Mouse (Mus musculus): Measurements from ENCODE around the gene Il12a.

Gene Il12a

DNA sequence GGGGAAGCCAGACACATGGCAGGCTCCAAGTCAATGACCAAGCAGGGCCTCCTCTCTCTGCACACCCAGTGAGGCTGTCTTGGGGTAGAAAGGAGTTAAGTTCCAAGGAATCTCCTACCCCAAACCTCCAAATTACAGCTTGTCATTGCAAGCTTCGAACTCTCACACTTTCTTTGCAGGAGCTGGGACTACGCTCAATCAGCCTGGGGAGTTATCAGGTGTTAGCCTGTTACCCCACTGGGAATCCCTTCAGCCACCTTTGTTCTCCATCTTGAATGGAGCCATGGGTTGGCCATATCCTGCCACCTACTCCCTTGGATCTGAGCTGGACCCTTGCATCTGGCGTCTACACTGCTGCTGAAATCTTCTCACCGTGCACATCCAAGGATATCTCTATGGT, at the start of gene Il12a:
Il12a (plus strand) TSS at position 301 of the 400 bp plus-strand sequence.
- no peak for DNase-seq

DNA sequence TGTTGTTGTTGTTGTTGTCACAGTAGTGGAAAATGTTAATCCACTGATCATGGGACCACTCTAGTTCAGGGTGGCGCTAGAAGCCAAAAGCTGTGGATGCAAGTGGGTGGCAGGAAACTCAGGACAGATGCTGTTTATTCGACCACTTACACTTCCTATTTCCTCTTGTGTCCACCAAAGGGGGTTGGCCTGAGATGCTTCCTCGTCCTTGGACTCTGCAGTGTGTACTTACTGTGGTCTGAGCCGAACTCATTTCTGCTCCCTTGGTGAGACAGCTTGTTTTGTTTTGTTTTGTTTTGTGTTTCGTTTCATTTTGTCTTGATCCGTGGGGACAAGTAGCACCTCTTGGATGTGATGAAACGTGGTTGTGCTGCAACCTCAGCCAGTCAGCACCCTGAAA, 47.5 kb upstream of the Il12a start:
- no peak for DNase-seq

GRCm38 (mm10) chr3:68646387-68647130, 43.9 kb upstream of the Il12a start:
- no peak for DNase-seq

GRCm38 (mm10) chr3:68647282-68647681, 43.2 kb upstream of the Il12a start:
- no peak for DNase-seq

DNA sequence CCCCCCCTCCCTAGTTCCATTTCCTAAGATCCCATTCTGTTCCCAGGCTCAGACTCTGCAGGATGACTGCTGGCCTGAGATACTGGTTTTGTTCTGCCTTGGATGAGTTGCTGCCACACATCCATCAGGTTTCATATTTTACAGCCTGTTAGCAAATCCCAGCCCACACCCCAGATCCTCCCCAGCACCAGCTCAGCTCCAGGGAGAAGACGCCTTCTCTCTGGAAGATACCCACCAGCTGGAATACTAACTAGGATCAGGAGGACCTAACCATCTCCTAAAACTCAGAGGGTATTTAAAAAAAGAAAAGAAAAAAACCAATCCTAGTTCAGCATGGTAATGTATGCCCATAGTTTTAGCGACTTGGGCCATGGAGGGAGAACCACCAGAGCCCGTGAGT, 40.2 kb upstream of the Il12a start:
- no peak for DNase-seq

- no peak for DNase-seq
Observed at GRCm38 (mm10) chr3:68656607-68657352, 33.7 kb upstream of the Il12a start.

- DNase-seq, result no peak
Observed at GRCm38 (mm10) chr3:68657589-68658245, 32.7 kb upstream of the Il12a start.

GRCm38 (mm10) chr3:68659996-68660395, 30.4 kb upstream of the Il12a start:
- no peak for DNase-seq

GRCm38 (mm10) chr3:68660538-68660937, 29.9 kb upstream of the Il12a start:
- DNase-seq, result no peak

DNA sequence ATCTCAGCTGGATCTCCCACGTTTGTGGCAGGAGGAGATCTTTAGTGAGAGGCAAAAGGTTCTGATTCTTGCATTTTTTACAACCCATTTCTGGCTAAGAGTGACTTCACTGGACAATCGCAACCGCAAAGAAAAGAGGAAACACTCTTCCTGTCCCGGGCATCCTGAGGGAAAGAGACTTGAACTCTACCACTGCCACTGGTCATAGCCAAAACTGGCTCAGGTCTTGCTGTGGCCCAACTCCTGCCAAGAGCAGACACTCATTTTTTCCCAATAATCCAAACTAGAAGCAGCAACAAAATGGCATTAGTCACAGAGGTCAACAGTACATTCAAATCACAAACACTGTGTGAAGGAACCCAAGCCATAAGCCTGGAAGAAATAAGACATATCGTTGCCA, 28.1 kb upstream of the Il12a start:
- no peak for DNase-seq

- DNase-seq, result no peak
Observed at GRCm38 (mm10) chr3:68664337-68664736, 26.1 kb upstream of the Il12a start.

GRCm38 (mm10) chr3:68666377-68666776, 24.1 kb upstream of the Il12a start:
- no peak for DNase-seq

GRCm38 (mm10) chr3:68667852-68668251, 22.6 kb upstream of the Il12a start:
- DNase-seq, result no peak

- no peak for DNase-seq
Observed at GRCm38 (mm10) chr3:68669418-68669974, 20.9 kb upstream of the Il12a start.

GRCm38 (mm10) chr3:68674721-68675120, 15.7 kb upstream of the Il12a start:
- no peak for DNase-seq

- DNase-seq, result no peak
Observed at GRCm38 (mm10) chr3:68675216-68675835, 15.1 kb upstream of the Il12a start.

GRCm38 (mm10) chr3:68675980-68676678, 14.3 kb upstream of the Il12a start:
- DNase-seq, result no peak

GRCm38 (mm10) chr3:68676831-68677303, 13.6 kb upstream of the Il12a start:
- DNase-seq, result no peak

GRCm38 (mm10) chr3:68678805-68679585, 11.4 kb upstream of the Il12a start:
- DNase-seq, result no peak

DNA sequence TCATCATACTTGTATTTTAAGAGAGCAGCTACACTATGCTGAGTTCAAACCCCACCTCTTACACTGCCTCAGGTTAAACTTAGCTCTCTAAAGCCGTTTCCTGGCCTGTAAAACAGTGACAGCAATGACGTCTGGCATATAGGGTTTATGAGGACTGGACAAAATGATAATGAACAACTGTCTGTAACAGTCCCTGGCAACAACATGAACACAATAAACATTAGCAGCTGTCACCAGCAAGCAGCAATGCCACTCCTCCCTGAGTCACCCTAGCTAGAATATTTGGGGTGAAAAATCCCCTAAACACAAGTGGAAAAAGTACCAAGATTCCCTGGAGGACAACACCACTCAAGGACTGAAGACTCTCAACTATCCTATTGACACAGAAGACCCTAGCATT, 6.9 kb upstream of the Il12a start:
- no peak for DNase-seq

DNA sequence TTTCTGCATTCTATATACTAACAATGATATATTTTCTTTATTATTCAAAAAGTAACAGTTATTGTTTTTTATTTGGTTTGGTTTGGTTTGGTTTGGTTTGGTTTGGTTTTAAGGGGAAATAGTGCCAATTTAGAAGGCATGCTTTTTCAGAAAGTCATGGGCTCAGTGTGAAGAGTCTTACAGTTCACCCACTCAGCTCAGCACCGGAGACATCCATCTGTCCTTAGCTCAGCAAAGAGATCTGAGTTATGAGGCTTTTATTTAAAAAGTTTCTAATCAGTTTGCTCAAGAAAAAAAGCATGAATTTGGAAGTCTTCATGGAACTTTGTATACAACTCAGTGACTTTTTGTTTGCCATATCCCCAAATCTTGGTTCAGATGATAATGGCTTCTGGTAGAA, 6.2 kb upstream of the Il12a start:
- DNase-seq, result no peak
